Mouse (Mus musculus) skeletal muscle tissue, adult 2 months (tissue): ENCODE measurements around the gene Pak3.
A peak's percentile ranks its signal among the peaks of the same experiment; 100 is the strongest.

Experiments
- DNase-seq: peaks from one replicate; pipeline ENCODE4 v3.0.0-alpha.2; 2012; ENCODE audit warnings: low read depth, low spot score

Gene Pak3

DNA sequence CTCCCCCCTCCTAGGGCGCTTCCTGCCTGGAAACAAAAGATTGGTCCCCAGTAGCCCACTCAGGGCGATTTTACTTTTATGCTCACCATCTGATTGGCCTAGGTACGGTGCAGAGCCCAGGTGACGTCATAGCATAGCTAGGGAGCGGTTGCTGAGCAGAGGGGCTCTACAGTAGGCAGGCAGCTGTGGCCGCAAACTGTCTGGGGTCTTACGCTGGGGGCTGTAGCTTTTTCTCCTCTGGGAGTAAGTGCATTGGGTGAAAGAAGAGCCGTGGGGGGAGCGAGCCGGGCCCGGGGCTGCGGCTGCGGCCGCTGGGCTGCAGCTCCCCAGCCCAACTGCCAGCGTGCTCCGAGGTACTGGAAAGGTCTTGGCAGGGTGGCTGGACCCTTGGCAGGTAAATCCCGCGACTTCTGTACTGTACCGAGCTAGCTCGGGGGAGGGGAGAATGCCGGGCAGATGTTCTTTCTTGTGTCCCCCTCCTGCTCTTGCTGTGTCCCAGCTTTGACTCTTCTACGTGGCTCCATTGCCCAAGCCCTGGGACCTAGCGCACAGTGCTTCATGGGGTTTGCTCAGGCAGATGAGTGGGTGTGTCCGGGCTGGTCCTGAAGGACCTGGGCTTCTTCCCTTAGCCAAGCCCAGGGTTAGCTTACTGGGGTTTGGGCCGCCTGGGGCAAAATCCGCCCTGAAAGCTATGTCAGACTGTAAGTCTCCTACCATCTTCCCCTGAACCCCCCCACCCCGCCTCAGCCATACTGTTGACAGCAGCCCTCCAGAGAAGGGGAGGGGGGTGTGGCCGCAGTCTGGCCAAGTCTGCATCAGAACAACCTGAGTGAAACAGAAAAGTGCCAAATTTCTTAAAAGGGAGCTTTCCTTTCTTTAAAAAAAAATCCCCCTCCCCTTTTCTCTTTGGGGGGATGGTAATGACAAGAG lies 146.1 kb downstream of the Pak3 start:
- DNase-seq = no peak

GRCm38 (mm10) chrX:143665771-143666170 lies 147.4 kb downstream of the Pak3 start:
- no peak for DNase-seq

GRCm38 (mm10) chrX:143666991-143667390 lies 148.6 kb downstream of the Pak3 start:
- DNase-seq = no peak

GRCm38 (mm10) chrX:143668242-143668641 lies 149.9 kb downstream of the Pak3 start:
- peak; percentile 16 for DNase-seq

DNA sequence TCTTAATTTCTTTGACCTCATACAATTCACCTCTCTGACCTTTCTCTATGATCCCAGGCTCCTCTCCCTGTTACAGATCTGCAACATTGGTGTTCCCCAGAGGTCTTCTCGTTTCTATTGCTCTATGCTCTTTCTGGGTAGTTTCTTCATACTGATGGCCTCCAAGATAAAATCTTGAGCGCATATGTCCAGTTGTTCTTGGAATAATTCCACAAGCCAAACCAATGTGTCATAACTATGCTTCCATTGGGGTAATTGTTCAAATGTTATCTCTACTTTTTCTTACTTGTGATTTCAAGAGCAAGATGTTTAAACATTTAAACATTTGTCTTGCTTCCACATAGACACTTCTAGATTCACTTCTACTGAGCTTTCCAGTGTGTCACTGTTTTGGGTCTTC lies 160.2 kb downstream of the Pak3 start:
- no peak for DNase-seq

- DNase-seq = no peak
These were observed 203.9 kb downstream of the Pak3 start for GRCm38 (mm10) chrX:143722250-143722649.

DNA sequence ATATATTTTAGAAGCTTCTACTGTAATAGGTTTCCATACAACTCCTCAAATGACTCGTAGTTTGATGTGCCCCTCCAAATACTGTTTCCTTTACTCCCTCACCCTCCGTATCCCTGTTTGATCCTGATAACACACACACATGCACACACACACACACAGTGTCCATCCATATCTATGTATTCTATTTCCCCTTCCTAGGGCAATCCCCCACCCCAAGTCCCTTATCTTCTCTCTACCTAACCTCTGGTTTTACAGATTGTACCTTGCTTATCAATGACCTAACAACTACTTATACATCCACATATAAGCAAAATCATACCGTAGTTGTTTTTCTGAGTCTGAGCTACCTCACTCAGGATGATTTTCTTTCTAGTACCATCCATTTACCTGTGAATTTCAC lies 207.0 kb downstream of the Pak3 start:
- DNase-seq = no peak

- DNase-seq = peak; percentile 0
These were observed 217.6 kb downstream of the Pak3 start for GRCm38 (mm10) chrX:143736035-143736434.

DNA sequence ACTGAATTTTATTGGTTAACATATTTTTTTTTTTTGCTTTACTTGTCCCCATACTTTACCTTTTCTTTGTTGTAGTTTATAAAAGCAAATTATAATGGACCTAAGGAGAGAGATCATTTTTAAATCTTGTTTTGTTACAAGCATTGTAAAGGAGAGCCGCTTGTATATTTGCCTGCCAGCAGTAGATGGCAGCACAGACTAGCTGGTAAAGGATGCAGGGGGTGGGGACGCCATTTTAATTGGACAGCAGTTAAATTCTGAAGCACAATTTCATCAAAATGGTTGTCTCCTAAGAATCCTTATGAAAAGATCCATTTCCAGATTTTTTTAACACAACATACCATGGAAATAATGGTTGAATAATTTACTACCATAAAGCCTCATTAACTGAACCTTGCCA lies 220.8 kb downstream of the Pak3 start:
- DNase-seq = peak; percentile 1

DNA sequence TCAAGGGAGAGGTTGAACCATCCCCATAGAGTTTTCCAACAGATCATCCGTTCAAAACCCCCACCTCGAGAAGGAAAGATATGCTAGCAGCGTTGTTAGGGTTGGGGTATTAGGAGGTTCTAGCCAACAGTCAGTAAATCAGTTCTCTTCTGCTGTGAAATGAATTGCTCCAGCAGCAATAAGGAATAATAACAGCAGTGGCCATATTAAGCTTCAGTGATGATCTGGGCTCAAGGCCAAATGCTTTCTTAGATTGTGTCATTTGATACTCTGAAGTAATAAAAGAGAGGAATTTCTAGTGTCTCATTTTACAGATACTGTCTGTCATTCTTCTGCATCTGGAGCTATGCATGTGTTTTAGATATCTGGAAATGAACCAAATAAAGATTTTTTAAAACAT lies 244.2 kb downstream of the Pak3 start:
- no peak for DNase-seq

- DNase-seq = peak; percentile 4
These were observed 297.6 kb downstream of the Pak3 start for GRCm38 (mm10) chrX:143815948-143816347.

DNA sequence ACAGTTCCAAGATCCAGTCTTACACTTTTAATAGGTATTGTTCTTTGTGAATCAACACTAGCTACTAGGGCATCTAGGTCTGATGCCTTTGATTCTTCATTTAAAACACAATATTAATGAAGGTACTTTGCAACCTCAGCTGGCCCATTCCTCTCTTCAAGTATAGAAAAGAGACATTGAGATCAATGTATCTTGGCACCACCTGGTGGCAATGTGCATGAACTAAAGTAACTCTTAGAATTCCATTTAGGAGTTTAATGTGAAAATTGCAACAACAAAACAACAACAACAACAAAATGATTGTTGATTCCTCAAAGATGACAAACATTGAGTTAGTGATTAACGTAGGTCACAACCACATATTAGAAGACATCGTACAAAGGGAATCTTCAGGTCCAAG lies 300.6 kb downstream of the Pak3 start:
- DNase-seq = no peak

GRCm38 (mm10) chrX:143826521-143826920 lies 308.1 kb downstream of the Pak3 start:
- DNase-seq = no peak

- DNase-seq = peak; percentile 27
These were observed 308.8 kb downstream of the Pak3 start, which contains the start of gene Capn6 for GRCm38 (mm10) chrX:143827212-143827611. Capn6 (minus strand) TSS chrX:143827414.

DNA sequence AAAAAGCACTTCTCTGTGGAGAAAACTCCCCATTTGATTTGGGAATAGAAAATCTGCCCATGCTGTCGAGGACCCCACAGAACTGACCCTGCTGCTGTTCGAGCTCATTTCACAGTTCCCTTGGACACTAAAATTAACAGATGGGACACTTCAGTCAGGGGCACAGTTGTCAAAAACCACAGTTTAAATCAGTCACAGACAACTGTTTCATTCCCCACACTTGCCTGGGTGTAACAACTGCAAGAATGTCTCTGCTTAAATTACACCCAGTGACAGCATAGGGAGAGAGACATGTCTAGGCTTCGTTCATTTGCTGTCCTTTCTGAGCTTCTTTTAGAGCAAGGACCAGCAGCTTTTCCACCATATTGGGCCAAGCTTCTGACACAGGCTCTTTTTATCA lies 328.2 kb downstream of the Pak3 start:
- DNase-seq = no peak
